Mouse (Mus musculus): Measurements from ENCODE around the gene Dynlt1c. TPM values are rescaled to one million over a fixed set of nuclear protein-coding genes. Genes with fewer than 3 reads are reported as not detected.
"Not testable (repeated sequence)": the region's sequence is repeated elsewhere in the genome, so short reads cannot be mapped to it uniquely, and the experiment has no call there.

The Dynlt1c gene
- total RNA-seq, 2 experiments from 2014 or later = 2.7 to 3.5 TPM

GRCm38 (mm10) chr17:6617689-6618400 lies 16.4 kb downstream of the Dynlt1c start:
- intact Hi-C loops (cut with DNase I); DNase-seq: not testable (repeated sequence)

GRCm38 (mm10) chr17:6619271-6619670 lies 17.8 kb downstream of the Dynlt1c start:
- DNase-seq; intact Hi-C loops (cut with DNase I): not testable (repeated sequence)

- DNase-seq; intact Hi-C loops (cut with DNase I): not testable (repeated sequence)
These were observed 18.6 kb downstream of the Dynlt1c start for GRCm38 (mm10) chr17:6620035-6620434.

- intact Hi-C loops (cut with DNase I) = not testable (repeated sequence)
These were observed 19.4 kb downstream of the Dynlt1c start for GRCm38 (mm10) chr17:6620730-6621451.

GRCm38 (mm10) chr17:6621976-6622375 lies 20.5 kb downstream of the Dynlt1c start:
- DNase-seq; intact Hi-C loops (cut with DNase I): not testable (repeated sequence)

More at GRCm38 (mm10) chr17:6620730-6621451, 19.4 kb downstream of the Dynlt1c start:
- not testable (repeated sequence) for DNase-seq

GRCm38 (mm10) chr17:6624926-6625558 lies 23.6 kb downstream of the Dynlt1c start:
- intact Hi-C loops (cut with DNase I) = not testable (repeated sequence)

GRCm38 (mm10) chr17:6630398-6630797 lies 28.9 kb downstream of the Dynlt1c start:
- DNase-seq; intact Hi-C loops (cut with DNase I): not testable (repeated sequence)

More at GRCm38 (mm10) chr17:6624926-6625558, 23.6 kb downstream of the Dynlt1c start:
- not testable (repeated sequence) for DNase-seq

- intact Hi-C loops (cut with DNase I); DNase-seq: not testable (repeated sequence)
These were observed 31.4 kb downstream of the Dynlt1c start for GRCm38 (mm10) chr17:6632850-6633249.

GRCm38 (mm10) chr17:6635781-6636180 lies 34.3 kb downstream of the Dynlt1c start:
- intact Hi-C loops (cut with DNase I); DNase-seq: not testable (repeated sequence)

GRCm38 (mm10) chr17:6636861-6637260 lies 35.4 kb downstream of the Dynlt1c start:
- intact Hi-C loops (cut with DNase I) = no loop called here
- DNase-seq = no peak

GRCm38 (mm10) chr17:6637434-6637833 lies 36.0 kb downstream of the Dynlt1c start:
- DNase-seq; intact Hi-C loops (cut with DNase I): not testable (repeated sequence)

GRCm38 (mm10) chr17:6638444-6638843 lies 37.0 kb downstream of the Dynlt1c start:
- intact Hi-C loops (cut with DNase I); DNase-seq: not testable (repeated sequence)

- DNase-seq; intact Hi-C loops (cut with DNase I): not testable (repeated sequence)
These were observed 38.0 kb downstream of the Dynlt1c start for GRCm38 (mm10) chr17:6639486-6639885.

- DNase-seq; intact Hi-C loops (cut with DNase I): not testable (repeated sequence)
These were observed 38.7 kb downstream of the Dynlt1c start for GRCm38 (mm10) chr17:6640044-6640637.

- DNase-seq; intact Hi-C loops (cut with DNase I): not testable (repeated sequence)
These were observed 39.4 kb downstream of the Dynlt1c start for GRCm38 (mm10) chr17:6640771-6641429.

- intact Hi-C loops (cut with DNase I) = not testable (repeated sequence)
These were observed 42.7 kb downstream of the Dynlt1c start for GRCm38 (mm10) chr17:6644210-6644609.

GRCm38 (mm10) chr17:6644673-6645072 lies 43.2 kb downstream of the Dynlt1c start:
- DNase-seq; intact Hi-C loops (cut with DNase I): not testable (repeated sequence)

More at GRCm38 (mm10) chr17:6644210-6644609, 42.7 kb downstream of the Dynlt1c start:
- DNase-seq = not testable (repeated sequence)

GRCm38 (mm10) chr17:6645668-6646067 lies 44.2 kb downstream of the Dynlt1c start:
- intact Hi-C loops (cut with DNase I) = not testable (repeated sequence)

GRCm38 (mm10) chr17:6646841-6647240 lies 45.4 kb downstream of the Dynlt1c start:
- DNase-seq; intact Hi-C loops (cut with DNase I): not testable (repeated sequence)

More at GRCm38 (mm10) chr17:6645668-6646067, 44.2 kb downstream of the Dynlt1c start:
- DNase-seq = not testable (repeated sequence)

GRCm38 (mm10) chr17:6647452-6647851 lies 46.0 kb downstream of the Dynlt1c start:
- intact Hi-C loops (cut with DNase I); DNase-seq: not testable (repeated sequence)

Measured in heart, postnatal 36 days (tissue).